Mouse (Mus musculus): ENCODE results near the gene Dohh. TPM values are rescaled to one million over a fixed set of nuclear protein-coding genes. Genes with fewer than 3 reads are reported as not detected.

Gene Dohh
- not detected for polyA plus RNA-seq (2014; fragmentation: Illumina TruSeq; extraction: RNeasy Lipid Tissue Mini Kit (QIAGEN cat#74804); ENCODE audit: low replicate concordance)

GRCm38 (mm10) chr10:81383802-81384604, at the start of gene Dohh, which contains the start of gene Gm48551:
Gene Dohh (plus strand): TSS chr10:81384428.
Gene Gm48551 (plus strand): TSS chr10:81384466.

GRCm38 (mm10) chr10:81342686-81343505, 41.3 kb upstream of the Dohh start, which contains the start of gene Gipc3:
Gene Gipc3 (minus strand): TSS chr10:81343266.

GRCm38 (mm10) chr10:81350351-81351063, 33.7 kb upstream of the Dohh start, which contains the start of gene Hmg20b:
Gene Hmg20b (minus strand): TSS chr10:81350480.

GRCm38 (mm10) chr10:81356991-81357844, 27.0 kb upstream of the Dohh start, which contains the start of gene Mfsd12:
Gene Mfsd12 (plus strand): TSS chr10:81357491.

GRCm38 (mm10) chr10:81365672-81366476, 18.4 kb upstream of the Dohh start, which contains the start of gene 4930404N11Rik:
Gene 4930404N11Rik (minus strand): TSS chr10:81365816.

GRCm38 (mm10) chr10:81377793-81378552, 6.3 kb upstream of the Dohh start, which contains the start of gene Fzr1:
Gene Fzr1 (minus strand): TSS chr10:81378516.

GRCm38 (mm10) chr10:81388505-81389055, 4.4 kb downstream of the Dohh start, which contains the start of gene Gm48552:
Gene Gm48552 (plus strand): TSS chr10:81389005.

GRCm38 (mm10) chr10:81392781-81393185, 8.6 kb downstream of the Dohh start, which contains the start of gene Smim24:
Gene Smim24 (plus strand): TSS chr10:81393051.

Other genes with a start within 250 kb of the Dohh start
- gene Zbtb7a, start 249.2 kb upstream of the Dohh start, polyA plus RNA-seq (2014; fragmentation: Illumina TruSeq; extraction: RNeasy Lipid Tissue Mini Kit (QIAGEN cat#74804); ENCODE audit: low replicate concordance) = 19.8 TPM
- gene Pias4, start 216.5 kb upstream of the Dohh start, polyA plus RNA-seq (2014; fragmentation: Illumina TruSeq; extraction: RNeasy Lipid Tissue Mini Kit (QIAGEN cat#74804); ENCODE audit: low replicate concordance) = not detected
- gene Eef2, start 207.8 kb upstream of the Dohh start, polyA plus RNA-seq (2014; fragmentation: Illumina TruSeq; extraction: RNeasy Lipid Tissue Mini Kit (QIAGEN cat#74804); ENCODE audit: low replicate concordance) = 3.2 TPM
- gene Dapk3, start 201.4 kb upstream of the Dohh start, polyA plus RNA-seq (2014; fragmentation: Illumina TruSeq; extraction: RNeasy Lipid Tissue Mini Kit (QIAGEN cat#74804); ENCODE audit: low replicate concordance) = not detected
- gene 4930442H23Rik, start 200.6 kb upstream of the Dohh start, polyA plus RNA-seq (2014; fragmentation: Illumina TruSeq; extraction: RNeasy Lipid Tissue Mini Kit (QIAGEN cat#74804); ENCODE audit: low replicate concordance) = not detected
- not detected for gene Nmrk2, start 182.4 kb upstream of the Dohh start, polyA plus RNA-seq (2014; fragmentation: Illumina TruSeq; extraction: RNeasy Lipid Tissue Mini Kit (QIAGEN cat#74804); ENCODE audit: low replicate concordance)
- gene Atcay, start 153.6 kb upstream of the Dohh start, polyA plus RNA-seq (2014; fragmentation: Illumina TruSeq; extraction: RNeasy Lipid Tissue Mini Kit (QIAGEN cat#74804); ENCODE audit: low replicate concordance) = not detected
- 0.41 TPM for gene Zfr2, start 151.3 kb upstream of the Dohh start, polyA plus RNA-seq (2014; fragmentation: Illumina TruSeq; extraction: RNeasy Lipid Tissue Mini Kit (QIAGEN cat#74804); ENCODE audit: low replicate concordance)
- gene Matk, start 131.5 kb upstream of the Dohh start, polyA plus RNA-seq (2014; fragmentation: Illumina TruSeq; extraction: RNeasy Lipid Tissue Mini Kit (QIAGEN cat#74804); ENCODE audit: low replicate concordance) = not detected
- gene Mrpl54, start 117.5 kb upstream of the Dohh start, polyA plus RNA-seq (2014; fragmentation: Illumina TruSeq; extraction: RNeasy Lipid Tissue Mini Kit (QIAGEN cat#74804); ENCODE audit: low replicate concordance) = 0.89 TPM
- not detected for gene Apba3, start 117.5 kb upstream of the Dohh start, polyA plus RNA-seq (2014; fragmentation: Illumina TruSeq; extraction: RNeasy Lipid Tissue Mini Kit (QIAGEN cat#74804); ENCODE audit: low replicate concordance)
- 1.3 TPM for gene Tjp3, start 92.8 kb upstream of the Dohh start, polyA plus RNA-seq (2014; fragmentation: Illumina TruSeq; extraction: RNeasy Lipid Tissue Mini Kit (QIAGEN cat#74804); ENCODE audit: low replicate concordance)
- 1.4 TPM for gene Pip5k1c, start 91.5 kb upstream of the Dohh start, polyA plus RNA-seq (2014; fragmentation: Illumina TruSeq; extraction: RNeasy Lipid Tissue Mini Kit (QIAGEN cat#74804); ENCODE audit: low replicate concordance)
- not detected for gene Cactin, start 63.3 kb upstream of the Dohh start, polyA plus RNA-seq (2014; fragmentation: Illumina TruSeq; extraction: RNeasy Lipid Tissue Mini Kit (QIAGEN cat#74804); ENCODE audit: low replicate concordance)
- not detected for gene Tbxa2r, start 55.7 kb upstream of the Dohh start, polyA plus RNA-seq (2014; fragmentation: Illumina TruSeq; extraction: RNeasy Lipid Tissue Mini Kit (QIAGEN cat#74804); ENCODE audit: low replicate concordance)
- not detected for gene Gipc3, start 41.2 kb upstream of the Dohh start, polyA plus RNA-seq (2014; fragmentation: Illumina TruSeq; extraction: RNeasy Lipid Tissue Mini Kit (QIAGEN cat#74804); ENCODE audit: low replicate concordance)
- 7.1 TPM for gene Hmg20b, start 33.9 kb upstream of the Dohh start, polyA plus RNA-seq (2014; fragmentation: Illumina TruSeq; extraction: RNeasy Lipid Tissue Mini Kit (QIAGEN cat#74804); ENCODE audit: low replicate concordance)
- not detected for gene Mfsd12, start 26.9 kb upstream of the Dohh start, polyA plus RNA-seq (2014; fragmentation: Illumina TruSeq; extraction: RNeasy Lipid Tissue Mini Kit (QIAGEN cat#74804); ENCODE audit: low replicate concordance)
- gene 4930404N11Rik, start 18.6 kb upstream of the Dohh start, polyA plus RNA-seq (2014; fragmentation: Illumina TruSeq; extraction: RNeasy Lipid Tissue Mini Kit (QIAGEN cat#74804); ENCODE audit: low replicate concordance) = not detected
- 0.15 TPM for gene Fzr1, start 5.9 kb upstream of the Dohh start, polyA plus RNA-seq (2014; fragmentation: Illumina TruSeq; extraction: RNeasy Lipid Tissue Mini Kit (QIAGEN cat#74804); ENCODE audit: low replicate concordance)
- gene Gm48551, start within 50 bp of the Dohh start, polyA plus RNA-seq (2014; fragmentation: Illumina TruSeq; extraction: RNeasy Lipid Tissue Mini Kit (QIAGEN cat#74804); ENCODE audit: low replicate concordance) = 0.56 TPM
- gene Gm48552, start 4.6 kb downstream of the Dohh start, polyA plus RNA-seq (2014; fragmentation: Illumina TruSeq; extraction: RNeasy Lipid Tissue Mini Kit (QIAGEN cat#74804); ENCODE audit: low replicate concordance) = not detected
- gene Smim24, start 8.6 kb downstream of the Dohh start, polyA plus RNA-seq (2014; fragmentation: Illumina TruSeq; extraction: RNeasy Lipid Tissue Mini Kit (QIAGEN cat#74804); ENCODE audit: low replicate concordance) = 129 TPM
- gene Nfic, start 71.2 kb downstream of the Dohh start, polyA plus RNA-seq (2014; fragmentation: Illumina TruSeq; extraction: RNeasy Lipid Tissue Mini Kit (QIAGEN cat#74804); ENCODE audit: low replicate concordance) = 2.3 TPM
- 1.8 TPM for gene Celf5, start 98.3 kb downstream of the Dohh start, polyA plus RNA-seq (2014; fragmentation: Illumina TruSeq; extraction: RNeasy Lipid Tissue Mini Kit (QIAGEN cat#74804); ENCODE audit: low replicate concordance)
- gene Ncln, start 112.0 kb downstream of the Dohh start, polyA plus RNA-seq (2014; fragmentation: Illumina TruSeq; extraction: RNeasy Lipid Tissue Mini Kit (QIAGEN cat#74804); ENCODE audit: low replicate concordance) = not detected
- not detected for gene S1pr4, start 115.7 kb downstream of the Dohh start, polyA plus RNA-seq (2014; fragmentation: Illumina TruSeq; extraction: RNeasy Lipid Tissue Mini Kit (QIAGEN cat#74804); ENCODE audit: low replicate concordance)
- gene Gna15, start 139.8 kb downstream of the Dohh start, polyA plus RNA-seq (2014; fragmentation: Illumina TruSeq; extraction: RNeasy Lipid Tissue Mini Kit (QIAGEN cat#74804); ENCODE audit: low replicate concordance) = not detected
- 7.6 TPM for gene Gna11, start 160.8 kb downstream of the Dohh start, polyA plus RNA-seq (2014; fragmentation: Illumina TruSeq; extraction: RNeasy Lipid Tissue Mini Kit (QIAGEN cat#74804); ENCODE audit: low replicate concordance)
- 7.5 TPM for gene Aes, start 175.1 kb downstream of the Dohh start, polyA plus RNA-seq (2014; fragmentation: Illumina TruSeq; extraction: RNeasy Lipid Tissue Mini Kit (QIAGEN cat#74804); ENCODE audit: low replicate concordance)
- gene Tle2, start 190.1 kb downstream of the Dohh start, polyA plus RNA-seq (2014; fragmentation: Illumina TruSeq; extraction: RNeasy Lipid Tissue Mini Kit (QIAGEN cat#74804); ENCODE audit: low replicate concordance) = 1.5 TPM
- not detected for gene Tle6, start 216.6 kb downstream of the Dohh start, polyA plus RNA-seq (2014; fragmentation: Illumina TruSeq; extraction: RNeasy Lipid Tissue Mini Kit (QIAGEN cat#74804); ENCODE audit: low replicate concordance)
- gene BC025920, start 221.8 kb downstream of the Dohh start, polyA plus RNA-seq (2014; fragmentation: Illumina TruSeq; extraction: RNeasy Lipid Tissue Mini Kit (QIAGEN cat#74804); ENCODE audit: low replicate concordance) = 2.2 TPM
- gene Sirt6, start 243.4 kb downstream of the Dohh start, polyA plus RNA-seq (2014; fragmentation: Illumina TruSeq; extraction: RNeasy Lipid Tissue Mini Kit (QIAGEN cat#74804); ENCODE audit: low replicate concordance) = not detected
- gene Ankrd24, start 244.1 kb downstream of the Dohh start, polyA plus RNA-seq (2014; fragmentation: Illumina TruSeq; extraction: RNeasy Lipid Tissue Mini Kit (QIAGEN cat#74804); ENCODE audit: low replicate concordance) = 0.97 TPM